Mouse (Mus musculus) C2C12 (cell line): ENCODE results near the gene Pi4ka.

Source experiments
- CEBPB ChIP-seq: IDR thresholded peaks from one replicate; pipeline ENCODE4 v1.6.1; 2011; ENCODE audit warnings: low read depth, mild to moderate bottlenecking, control low read depth, moderate library complexity
- CTCF ChIP-seq: IDR thresholded peaks from one replicate; pipeline ENCODE4 v1.5.1; 2011; ENCODE audit not compliant: control insufficient read depth, insufficient read depth, insufficient read length
- FOSL1 ChIP-seq: IDR thresholded peaks from one replicate; pipeline ENCODE4 v1.8.0; 2011; ENCODE audit warnings: mild to moderate bottlenecking, low read length; ENCODE audit not compliant: poor library complexity, insufficient read depth, severe bottlenecking
- MAX ChIP-seq: IDR thresholded peaks from one replicate; pipeline ENCODE4 v1.6.1; 2011; ENCODE audit warnings: mild to moderate bottlenecking, control low read depth
- MYOD1 ChIP-seq: IDR thresholded peaks from one replicate; pipeline ENCODE4 v1.6.1; 2011; ENCODE audit warnings: low read depth; ENCODE audit not compliant: control insufficient read depth, insufficient read length
- MYOG ChIP-seq: IDR thresholded peaks from one replicate; pipeline ENCODE4 v1.6.1; 2011; ENCODE audit not compliant: control insufficient read depth, insufficient read length; ENCODE audit errors: extremely low read depth
- USF1 ChIP-seq: IDR thresholded peaks from one replicate; pipeline ENCODE4 v1.6.1; 2011; ENCODE audit warnings: low read depth, mild to moderate bottlenecking, control low read depth, moderate library complexity

DNA sequence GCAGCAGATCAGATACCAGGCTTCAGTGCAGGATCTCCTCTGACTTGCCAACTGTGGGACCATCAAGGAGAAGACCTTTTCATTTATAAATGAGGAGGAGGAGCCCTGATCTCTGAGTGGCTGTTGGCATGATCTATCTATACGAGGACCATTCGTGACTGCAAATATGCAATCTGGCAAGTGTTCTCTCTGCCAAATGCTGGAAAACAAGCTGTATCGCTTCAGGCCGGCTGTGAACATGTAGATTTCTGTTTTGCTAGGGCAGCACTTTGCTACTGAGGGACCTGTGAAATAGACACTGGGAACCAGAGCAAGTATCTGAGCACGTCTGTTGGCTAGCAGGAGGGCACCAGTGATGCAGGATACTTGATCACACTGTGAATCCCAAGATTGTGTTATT lies 93.6 kb downstream of the Pi4ka start:
- TF ChIP-seq CTCF (no peak), MAX (no peak), FOSL1 (no peak), CEBPB (no peak), MYOG (no peak), MYOD1 (no peak), USF1 (no peak)
